Mouse (Mus musculus) MEL (cell line): ENCODE results near the gene Fancc. TPM values are rescaled to one million over a fixed set of nuclear protein-coding genes. Genes with fewer than 3 reads are reported as not detected.

Experiments used
- DNase-seq: peaks from one replicate; pipeline ENCODE4 v3.0.0; 2011; ENCODE audit warnings: low read depth, low spot score
- H3K27ac ChIP-seq: 2 replicates; pipeline ENCODE4 v1.5.1; 2012; ENCODE audit warnings: low read depth, mild to moderate bottlenecking, control low read depth, low read length, moderate library complexity; ENCODE audit not compliant: control insufficient read depth
- H3K27me3 ChIP-seq, 2 experiments: fragments of 150-350 bp in 1 of 2; sonication (generic) in 1 of 2; 2 replicates each; pipeline ENCODE4 v1.6.1; 2012; ENCODE audit warnings: low read length in 2 of 2, mild to moderate bottlenecking in 2 of 2, improper control_type of control experiment in 1 of 2, moderate library complexity in 1 of 2; ENCODE audit not compliant: insufficient read depth in 2 of 2, control insufficient read depth in 1 of 2
- H3K36me3 ChIP-seq, 2 experiments: 2 replicates each; pipeline ENCODE4 v1.6.1; 2012 to 2014; ENCODE audit warnings: low read length in 2 of 2, improper control_type of control experiment in 1 of 2, inconsistent platforms in 1 of 2, mild to moderate bottlenecking in 1 of 2; ENCODE audit not compliant: insufficient read depth in 2 of 2, control insufficient read depth in 1 of 2
- H3K4me1 ChIP-seq, 2 experiments: fragments of 150-350 bp in 1 of 2; sonication (generic) in 1 of 2; 2 replicates each; pipeline ENCODE4 v1.6.1; 2012; ENCODE audit warnings: low read length in 2 of 2, improper control_type of control experiment in 1 of 2, mild to moderate bottlenecking in 1 of 2; ENCODE audit not compliant: insufficient read depth in 2 of 2, control insufficient read depth in 1 of 2
- H3K4me3 ChIP-seq, 2 experiments: fragments of 150-350 bp in 1 of 2; sonication (generic) in 1 of 2; 2 replicates each; pipeline ENCODE4 v1.5.1; 2012; ENCODE audit warnings: low read depth in 2 of 2, low read length in 2 of 2, mild to moderate bottlenecking in 2 of 2, moderate library complexity in 2 of 2, control low read depth in 1 of 2, improper control_type of control experiment in 1 of 2; ENCODE audit not compliant: control insufficient read depth in 1 of 2, insufficient read depth in 1 of 2
- H3K79me2 ChIP-seq: 2 replicates; pipeline ENCODE4 v1.6.1; 2012; ENCODE audit warnings: mild to moderate bottlenecking, low read length, moderate library complexity; ENCODE audit not compliant: control insufficient read depth, poor library complexity, insufficient read depth
- H3K9ac ChIP-seq: 2 replicates; pipeline ENCODE4 v1.6.1; 2012; ENCODE audit warnings: low read depth, mild to moderate bottlenecking, control low read depth, low read length, moderate library complexity; ENCODE audit not compliant: control insufficient read depth, poor library complexity, severe bottlenecking
- H3K9me3 ChIP-seq: fragments of 150-350 bp; sonication (generic); replicated peaks from 2 replicates; pipeline ENCODE4 v1.6.1; 2012; ENCODE audit warnings: mild to moderate bottlenecking, low read length, improper control_type of control experiment, moderate library complexity; ENCODE audit not compliant: insufficient read depth
- BHLHE40 ChIP-seq: IDR thresholded peaks from 2 replicates; pipeline ENCODE4 v1.6.1; 2012; ENCODE audit warnings: low read depth, mild to moderate bottlenecking, inconsistent platforms, low read length, improper control_type of control experiment, borderline replicate concordance
- CHD2 ChIP-seq: IDR thresholded peaks from 2 replicates; pipeline ENCODE4 v1.6.1; 2011; ENCODE audit warnings: low read length, improper control_type of control experiment
- CTCF ChIP-seq, 3 experiments: IDR thresholded peaks in 2 of 3; conservative IDR thresholded peaks in 1 of 3; 2 replicates each; pipeline ENCODE4 v1.5.1; 2011 to 2012; ENCODE audit warnings: low read length in 3 of 3, low read depth in 2 of 3, mild to moderate bottlenecking in 2 of 3, improper control_type of control experiment in 1 of 3, inconsistent platforms in 1 of 3, mixed read lengths in 1 of 3, moderate library complexity in 1 of 3; ENCODE audit not compliant: control insufficient read depth in 1 of 3, insufficient read depth in 1 of 3, poor library complexity in 1 of 3, severe bottlenecking in 1 of 3
- ELF1 ChIP-seq: IDR thresholded peaks from 2 replicates; pipeline ENCODE4 v1.6.1; 2014; ENCODE audit warnings: low read depth, mild to moderate bottlenecking, inconsistent platforms, low read length, improper control_type of control experiment, moderate library complexity
- ETS1 ChIP-seq: IDR thresholded peaks from 2 replicates; pipeline ENCODE4 v1.6.1; 2012; ENCODE audit warnings: low read depth, mild to moderate bottlenecking, inconsistent platforms, low read length, improper control_type of control experiment, moderate library complexity
- HCFC1 ChIP-seq: IDR thresholded peaks from 2 replicates; pipeline ENCODE4 v1.6.1; 2012; ENCODE audit warnings: low read depth, mild to moderate bottlenecking, inconsistent platforms, low read length, improper control_type of control experiment, moderate library complexity
- MAFK ChIP-seq: IDR thresholded peaks from 2 replicates; pipeline ENCODE4 v1.6.1; 2011; ENCODE audit warnings: low read depth, mild to moderate bottlenecking, low read length, improper control_type of control experiment, borderline replicate concordance
- MAX ChIP-seq: IDR thresholded peaks from 2 replicates; pipeline ENCODE4 v1.6.1; 2011; ENCODE audit warnings: low read length, improper control_type of control experiment
- MEF2A ChIP-seq: IDR thresholded peaks from 2 replicates; pipeline ENCODE4 v1.6.1; 2014; ENCODE audit warnings: low read depth, mild to moderate bottlenecking, inconsistent platforms, low read length, improper control_type of control experiment; ENCODE audit not compliant: poor library complexity, insufficient replicate concordance, severe bottlenecking; ENCODE audit errors: extremely low read depth
- MXI1 ChIP-seq: IDR thresholded peaks from 2 replicates; pipeline ENCODE4 v1.6.1; 2011; ENCODE audit warnings: mild to moderate bottlenecking, low read depth, low read length, improper control_type of control experiment
- MYC ChIP-seq: IDR thresholded peaks from 2 replicates; pipeline ENCODE4 v1.6.1; 2011; ENCODE audit warnings: low read depth, mild to moderate bottlenecking, low read length, improper control_type of control experiment, moderate library complexity
- POLR2A ChIP-seq, 2 experiments: IDR thresholded peaks; 2 replicates each; pipeline ENCODE4 v1.6.1; 2011 to 2012; ENCODE audit warnings: low read length in 2 of 2, mild to moderate bottlenecking in 2 of 2, control low read depth in 1 of 2, improper control_type of control experiment in 1 of 2, low read depth in 1 of 2, moderate library complexity in 1 of 2; ENCODE audit not compliant: control insufficient read depth in 1 of 2, insufficient read depth in 1 of 2, poor library complexity in 1 of 2
- POLR2AphosphoS2 ChIP-seq: IDR thresholded peaks from 2 replicates; pipeline ENCODE4 v1.6.1; 2011; ENCODE audit warnings: low read length, improper control_type of control experiment
- SIN3A ChIP-seq: IDR thresholded peaks from 2 replicates; pipeline ENCODE4 v1.6.1; 2012; ENCODE audit warnings: low read length, improper control_type of control experiment, inconsistent platforms
- TAL1 ChIP-seq: IDR thresholded peaks from 2 replicates; pipeline ENCODE4 v1.6.1; 2012; ENCODE audit warnings: mild to moderate bottlenecking, inconsistent platforms, low read length, moderate library complexity, mixed read lengths
- TBP ChIP-seq: IDR thresholded peaks from 2 replicates; pipeline ENCODE4 v1.8.0; 2011; ENCODE audit warnings: low read depth, low read length, improper control_type of control experiment
- TCF12 ChIP-seq: IDR thresholded peaks from 2 replicates; pipeline ENCODE4 v1.6.1; 2014; ENCODE audit warnings: low read depth, mild to moderate bottlenecking, inconsistent platforms, low read length, improper control_type of control experiment, moderate library complexity
- USF1 ChIP-seq: IDR thresholded peaks from 2 replicates; pipeline ENCODE4 v1.6.1; 2014; ENCODE audit warnings: low read depth, mild to moderate bottlenecking, inconsistent platforms, low read length, improper control_type of control experiment, moderate library complexity
- USF2 ChIP-seq, 2 experiments: IDR thresholded peaks; 2 replicates each; pipeline ENCODE4 v1.6.1; 2011 to 2012; ENCODE audit warnings: improper control_type of control experiment in 2 of 2, low read length in 2 of 2, borderline replicate concordance in 1 of 2, inconsistent platforms in 1 of 2, low read depth in 1 of 2, mild to moderate bottlenecking in 1 of 2; ENCODE audit not compliant: insufficient read depth in 1 of 2
- ZC3H11A ChIP-seq: IDR thresholded peaks from 2 replicates; pipeline ENCODE4 v1.6.1; 2012; ENCODE audit warnings: low read depth, mild to moderate bottlenecking, inconsistent platforms, low read length, improper control_type of control experiment
- ZMIZ1 ChIP-seq: IDR thresholded peaks from 2 replicates; pipeline ENCODE4 v1.6.1; 2012; ENCODE audit warnings: low read depth, mild to moderate bottlenecking, inconsistent platforms, low read length, improper control_type of control experiment, moderate library complexity
- polyA plus RNA-seq, 2 experiments: library from polyadenylated mRNA; stranded (reverse) in 1 of 2; unstranded in 1 of 2; fragments of >175 nt in 1 of 2; fragments of >200 nt in 1 of 2; gene quantifications; 2 replicates each; pipeline versions ENCODE4 v1.2.1 to v1.2.4; 2012; ENCODE audit warnings: low replicate concordance in 2 of 2, low read depth in 1 of 2; ENCODE audit not compliant: insufficient read length in 2 of 2, insufficient read depth in 1 of 2, missing spikeins in 1 of 2
- total RNA-seq: library from RNA; depleted of rRNA; stranded (reverse); fragments of 300-350 nt; gene quantifications from 2 replicates; pipeline ENCODE4 v1.2.3, GENCODE M21; 2012

Gene Fancc
- total and polyA plus RNA-seq, 3 experiments = 4.0 to 5.5 TPM; not detected in 1

- Histone ChIP-seq H3K79me2 (peaks cover 5% of the 10 kb centered on the region), H3K4me1 (peaks cover 4 to 7% of the 10 kb centered on the region in 2 experiments; a peak in 2 of 4 replicates), H3K9ac (peak overlapping the region; percentile 91)
- TF ChIP-seq CHD2 = no peak
- TF ChIP-seq MXI1 = peak; percentile 78; the same call in 1 of the 2 replicates
- TF ChIP-seq ETS1 = peak; percentile 16; the same call in 1 of the 2 replicates
- TF ChIP-seq TCF12 = no peak; the same call in 1 of the 2 replicates
- 0 out of 2 replicates have a peak, but pooled peaks have one; percentile 43 for TF ChIP-seq POLR2AphosphoS2
- TF ChIP-seq CTCF (IDR thresholded peaks at IDR 0.05 in 2 of 3, conservative IDR thresholded peaks at IDR 0.05 in 1 of 3; ENCODE audit: control insufficient read depth in 1 of 3, insufficient read depth in 1 of 3, low read depth in 2 of 3, low read length in 3 of 3, poor library complexity in 1 of 3, severe bottlenecking in 1 of 3) = no peak
- peak; percentile 75 for TF ChIP-seq SIN3A
- peak; percentile 28; the same call in 1 of the 2 replicates for TF ChIP-seq HCFC1
- peak; percentile 89 for TF ChIP-seq MYC
- no peak for TF ChIP-seq MEF2A
- TF ChIP-seq ZC3H11A = no peak
- peak; percentile 24 to 39; a peak in 1 of 4 replicates for TF ChIP-seq USF2 (IDR thresholded peaks at IDR 0.05; ENCODE audit: borderline replicate concordance in 1 of 2, insufficient read depth in 1 of 2, low read depth in 1 of 2, low read length in 2 of 2)
- no peak for TF ChIP-seq MAFK
- TF ChIP-seq ZMIZ1 = no peak
- peak; percentile 91 for TF ChIP-seq USF1
- peak; percentile 90 for TF ChIP-seq MAX
- TF ChIP-seq TAL1 = 0 out of 2 replicates have a peak, but pooled peaks have one; percentile 8
- peak; percentile 62 to 73; a peak in 3 of 4 replicates for TF ChIP-seq POLR2A (IDR thresholded peaks at IDR 0.05; ENCODE audit: control insufficient read depth in 1 of 2, insufficient read depth in 1 of 2, low read depth in 1 of 2, low read length in 2 of 2, poor library complexity in 1 of 2)
- TF ChIP-seq TBP = 0 out of 2 replicates have a peak, but pooled peaks have one; percentile 20
- TF ChIP-seq BHLHE40 = peak; percentile 73; the same call in 1 of the 2 replicates
- 0 out of 2 replicates have a peak, but pooled peaks have one; percentile 6 for TF ChIP-seq ELF1
- TF ChIP-seq, all 39 proteins: peak for 14
- Histone ChIP-seq H3K4me3 (peak overlapping the region; percentile 91 to 99), H3K27ac (peak overlapping the region; percentile 83), H3K9me3 (no peaks in the 10 kb centered on the region), H3K27me3 (no peaks in the 10 kb centered on the region), H3K36me3 (peaks cover 0 to 8% of the 10 kb centered on the region in 2 experiments; a peak in 2 of 4 replicates)
- DNase-seq = peak; percentile 80
These were observed 257.0 kb downstream of the Fancc start for GRCm38 (mm10) chr13:63239877-63240671.
